In genomic region chr4:141246998-141247350, GRCm38 (mm10) we compare ENCODE assay signal across 8 mouse cellular contexts. TPM values are rescaled to one million over a fixed set of nuclear protein-coding genes. Genes with fewer than 3 reads are reported as not detected.
DNase-seq lines count a peak whose midpoint lies in the region; ATAC-seq lines count a peak whose summit lies in the region.

No protein-coding gene starts in this region.

- H3K4me3 ChIP-seq in lung, embryonic 16.5 days (ENCODE audit: low read length): peak overlapping the region; percentile 51
- H3K4me3 ChIP-seq in limb, embryonic 10.5 days: peak overlapping the region; percentile 53
- peak overlapping the region; percentile 49 for H3K4me3 ChIP-seq in stomach, embryonic 15.5 days (replicated peaks)

- H3K4me2 ChIP-seq in lung, embryonic 16.5 days (ENCODE audit: low read depth, low read length): peak overlapping the region; percentile 78; the same call in 1 of the 2 replicates
- peak overlapping the region; percentile 80 for H3K4me2 ChIP-seq in stomach, embryonic 15.5 days

- H3K9me3 ChIP-seq in lung, embryonic 16.5 days (ENCODE audit: control insufficient read depth, low read length): no peaks in the 10 kb centered on the region
- no peaks in the 10 kb centered on the region for H3K9me3 ChIP-seq in limb, embryonic 10.5 days (replicated peaks)
- H3K9me3 ChIP-seq in stomach, embryonic 15.5 days: no peaks in the 10 kb centered on the region

- peaks cover 32% of the 10 kb centered on the region for H3K27me3 ChIP-seq in lung, embryonic 16.5 days (ENCODE audit: control insufficient read depth, insufficient read depth, low read depth, low read length)
- peaks cover 100% of the 10 kb centered on the region for H3K27me3 ChIP-seq in limb, embryonic 10.5 days (ENCODE audit: low read depth, poor library complexity, severe bottlenecking)
- H3K27me3 ChIP-seq in stomach, embryonic 15.5 days (replicated peaks): peaks cover 22% of the 10 kb centered on the region

- WGBS in lung, embryonic 16.5 days: 8% methylated on average over 17 of the region's 17 CpGs
- 3% methylated on average over 17 of the region's 17 CpGs for WGBS in limb, embryonic 10.5 days
- 14% methylated on average over 17 of the region's 17 CpGs for WGBS in stomach, embryonic 15.5 days

- no peak for ATAC-seq in lung, embryonic 16.5 days (ENCODE audit: low read depth)
- ATAC-seq in stomach, embryonic 15.5 days (ENCODE audit: insufficient read depth, low FRiP score, low read depth): no peak

- H3K4me1 ChIP-seq in lung, embryonic 16.5 days (replicated peaks; ENCODE audit: control insufficient read depth, insufficient read depth, low read length): peaks cover 46% of the 10 kb centered on the region
- H3K4me1 ChIP-seq in limb, embryonic 10.5 days: peaks cover 59% of the 10 kb centered on the region
- peaks cover 59% of the 10 kb centered on the region for H3K4me1 ChIP-seq in stomach, embryonic 15.5 days

- peak; percentile 61 for DNase-seq in adrenal gland, postnatal 14 days
- no peak for DNase-seq in adrenal gland, adult 18-20 months (ENCODE audit: low spot score in 2 of 2)
- no peak for DNase-seq in lung, postnatal 14 days
- DNase-seq in limb, embryonic 10.5 days (ENCODE audit: low spot score): no peak
- no peak for DNase-seq in thymus, postnatal 10 days (ENCODE audit: low spot score in 2 of 2)
- DNase-seq in B cell, adult 2 months: no peak

- H3K36me3 ChIP-seq in lung, embryonic 16.5 days (ENCODE audit: control insufficient read depth, insufficient read depth, low read length): peaks cover 2% of the 10 kb centered on the region; the same call in 1 of the 2 replicates
- H3K36me3 ChIP-seq in limb, embryonic 10.5 days: no peaks in the 10 kb centered on the region
- H3K36me3 ChIP-seq in stomach, embryonic 15.5 days: 0 out of 2 replicates have a peak, but pooled peaks cover 7% of the 10 kb centered on the region

- no peak overlapping the region for H3K27ac ChIP-seq in lung, embryonic 16.5 days (ENCODE audit: low read length)
- no peak overlapping the region for H3K27ac ChIP-seq in limb, embryonic 10.5 days
- H3K27ac ChIP-seq in stomach, embryonic 15.5 days: no peak overlapping the region

- H3K9ac ChIP-seq in lung, embryonic 16.5 days (ENCODE audit: low read length): no peak overlapping the region; the same call in none of the 2 replicates
- no peak overlapping the region for H3K9ac ChIP-seq in stomach, embryonic 15.5 days

RNA-seq across cellular contexts. Expression of gene Arhgef19, which starts 7.7 kb away (rescaled TPM):
- 35.9 and 36.8 TPM in 2 replicates for total RNA-seq in adrenal gland, postnatal 14 days (2021)
- 10 to 100 TPM; 47.6 to 51.9 TPM for total RNA-seq in adrenal gland, adult 18-20 months (2021)
- 17.7 and 18.0 TPM in 2 replicates for polyA plus RNA-seq in lung, embryonic 16.5 days (2015; fragmentation: Nextera tagmentation; extraction: Ambion mirVana)
- polyA plus RNA-seq in limb, embryonic 10.5 days (2016; fragmentation: Nextera tagmentation; extraction: Ambion mirVana): 3.7 and 4.7 TPM in 2 replicates
- 20.9 and 24.3 TPM in 2 replicates for polyA plus RNA-seq in stomach, embryonic 15.5 days (2015; fragmentation: Nextera tagmentation; extraction: Ambion mirVana)

RNA-seq across cellular contexts. Expression of gene Rsg1, which starts 33.2 kb away (rescaled TPM):
- total RNA-seq in adrenal gland, postnatal 14 days (2021): 1.1 and 1.8 TPM in 2 replicates
- 1 to 10 TPM in 1 of 2 experiments, under 1 TPM in 1; 0.93 to 1.4 TPM for total RNA-seq in adrenal gland, adult 18-20 months (2021)
- polyA plus RNA-seq in lung, embryonic 16.5 days (2015; fragmentation: Nextera tagmentation; extraction: Ambion mirVana): 5.2 and 7.0 TPM in 2 replicates
- polyA plus RNA-seq in limb, embryonic 10.5 days (2016; fragmentation: Nextera tagmentation; extraction: Ambion mirVana): 5.8 and 8.4 TPM in 2 replicates
- polyA plus RNA-seq in stomach, embryonic 15.5 days (2015; fragmentation: Nextera tagmentation; extraction: Ambion mirVana): 5.8 TPM in 2 replicates

RNA-seq across cellular contexts. Expression of gene Epha2, which starts 54.1 kb away (rescaled TPM):
- 18.8 and 19.4 TPM in 2 replicates for total RNA-seq in adrenal gland, postnatal 14 days (2021)
- 10 to 100 TPM; 12.0 to 18.1 TPM for total RNA-seq in adrenal gland, adult 18-20 months (2021)
- 11.6 and 11.8 TPM in 2 replicates for polyA plus RNA-seq in lung, embryonic 16.5 days (2015; fragmentation: Nextera tagmentation; extraction: Ambion mirVana)
- 4.6 and 5.6 TPM in 2 replicates for polyA plus RNA-seq in limb, embryonic 10.5 days (2016; fragmentation: Nextera tagmentation; extraction: Ambion mirVana)
- 5.9 and 7.3 TPM in 2 replicates for polyA plus RNA-seq in stomach, embryonic 15.5 days (2015; fragmentation: Nextera tagmentation; extraction: Ambion mirVana)
